Mouse (Mus musculus) c-Kit-positive CD71-negative TER-119-negative erythroid progenitor cells, embryonic 14.5 days (primary cell): Measurements from ENCODE around the gene Gm45618.

Experiments used
- DNase-seq: peaks from one replicate; pipeline ENCODE4 v3.0.0-alpha.2; 2013; ENCODE audit warnings: low read depth

The Gm45618 gene

DNA sequence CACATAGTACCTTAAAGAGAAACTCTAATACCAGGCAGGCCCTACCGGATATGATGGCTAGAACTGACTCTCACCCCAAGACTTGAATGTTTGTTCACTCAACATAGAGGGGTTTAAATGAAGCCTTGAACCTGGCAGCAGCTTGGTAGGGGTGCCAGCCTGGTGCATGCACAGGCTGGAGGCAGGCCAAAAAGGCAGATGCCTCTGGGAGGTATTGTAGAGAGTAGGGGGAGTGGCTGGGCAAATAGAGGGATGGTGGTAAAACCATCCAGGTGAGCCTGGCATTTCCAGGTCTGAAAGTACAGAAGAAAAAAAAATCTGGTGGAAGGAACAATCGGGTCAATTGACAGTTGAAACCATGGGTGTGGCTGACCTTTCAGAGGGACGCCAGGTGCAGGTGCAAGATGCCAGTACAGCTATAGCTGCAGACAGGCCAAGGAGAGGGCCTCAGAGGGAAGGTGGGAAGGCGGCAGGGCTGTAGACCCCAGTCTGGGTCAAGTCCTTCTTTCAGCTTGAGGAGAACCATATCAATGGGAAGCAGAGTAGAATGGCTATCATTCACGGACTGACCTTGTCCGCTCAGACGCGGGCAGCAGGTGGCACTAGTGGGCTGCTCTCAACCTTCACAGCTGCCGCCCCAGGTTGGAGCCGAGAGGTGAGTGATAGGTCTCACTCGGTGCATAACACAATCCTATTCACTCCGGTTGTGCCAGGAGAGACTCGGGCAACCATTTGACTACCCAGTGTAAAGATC, 49.9 kb downstream of the Gm45618 start:
- no peak for DNase-seq
